Mouse (Mus musculus) limb, embryonic 11.5 days (tissue): ENCODE data around the gene Xirp1. TPM values are rescaled to one million over a fixed set of nuclear protein-coding genes. Genes with fewer than 3 reads are reported as not detected.
"Not testable (repeated sequence)": the region's sequence is repeated elsewhere in the genome, so short reads cannot be mapped to it uniquely, and the experiment has no call there.

ENCODE experiments used
- ATAC-seq: fragments of 200-750 bp; cut with Nextera tagmentation; 2 replicates; pipeline ENCODE4 v1.8.0; 2017; ENCODE audit warnings: low read depth; ENCODE audit not compliant: insufficient number of reproducible peaks, low FRiP score, low TSS enrichment
- DNase-seq: peaks from one replicate; pipeline ENCODE4 v3.0.0-alpha.2; 2015; ENCODE audit warnings: low spot score
- H3K27ac ChIP-seq: fragments of 300-500 bp; sonication (generic); replicated peaks from 2 replicates; pipeline ENCODE4 v1.5.1; 2014; ENCODE audit warnings: low read depth, mild to moderate bottlenecking, low read length
- H3K27me3 ChIP-seq: fragments of 300-500 bp; sonication (generic); 2 replicates; pipeline ENCODE4 v1.6.1; 2014; ENCODE audit warnings: mild to moderate bottlenecking, low read length, mixed read lengths; ENCODE audit not compliant: control insufficient read depth, insufficient read depth
- H3K36me3 ChIP-seq: fragments of 300-500 bp; sonication (generic); 2 replicates; pipeline ENCODE4 v1.6.1; 2014; ENCODE audit warnings: mild to moderate bottlenecking, low read length, moderate library complexity, mixed read lengths; ENCODE audit not compliant: control insufficient read depth, insufficient read depth
- H3K4me1 ChIP-seq: fragments of 300-500 bp; sonication (generic); 2 replicates; pipeline ENCODE4 v1.6.1; 2014; ENCODE audit warnings: low read length, mixed read lengths; ENCODE audit not compliant: control insufficient read depth, insufficient read depth
- H3K4me2 ChIP-seq: fragments of 300-500 bp; sonication (generic); 2 replicates; pipeline ENCODE4 v1.6.1; 2014; ENCODE audit warnings: low read depth, mild to moderate bottlenecking, moderate library complexity; ENCODE audit not compliant: severe bottlenecking
- H3K4me3 ChIP-seq: fragments of 300-500 bp; sonication (generic); 2 replicates; pipeline ENCODE4 v1.5.1; 2014; ENCODE audit warnings: low read depth, low read length
- H3K9ac ChIP-seq: fragments of 300-500 bp; sonication (generic); 2 replicates; pipeline ENCODE4 v1.6.1; 2014; ENCODE audit warnings: mild to moderate bottlenecking, low read length
- H3K9me3 ChIP-seq: fragments of 300-500 bp; sonication (generic); 2 replicates; pipeline ENCODE4 v1.6.1; 2016; ENCODE audit warnings: low read length; ENCODE audit not compliant: control insufficient read depth
- WGBS: fragments of 180-500 bp; shearing (Covaris S2); extraction: QIAGEN DNeasy Blood & Tissue Kit; methylation state at CpG from one replicate; pipeline ENCODE4 v1.1.7; 2014; 5-methylcytosine and 5-hydroxymethylcytosine counted together
- polyA plus RNA-seq: library from polyadenylated mRNA; unstranded; fragments of >200 nt; fragmentation: Nextera tagmentation; extraction: Ambion mirVana; gene quantifications from 2 replicates; pipeline ENCODE4 v1.2.1, GENCODE M21; 2014

The Xirp1 gene
- polyA plus RNA-seq, 1 experiment from 2014 or later = not detected

- no peak for DNase-seq
- no peak overlapping the region for H3K27ac ChIP-seq
- H3K4me2 ChIP-seq = no peak overlapping the region
- ATAC-seq = no peak
- 84% methylated on average over 5 of the region's 5 CpGs for WGBS
- H3K9ac ChIP-seq = no peak overlapping the region
- no peaks in the 10 kb centered on the region for H3K36me3 ChIP-seq
- H3K4me3 ChIP-seq = no peak overlapping the region
- no peaks in the 10 kb centered on the region for H3K4me1 ChIP-seq
- H3K9me3 ChIP-seq = no peaks in the 10 kb centered on the region
- H3K27me3 ChIP-seq = no peaks in the 10 kb centered on the region
These were observed 10.6 kb downstream of the Xirp1 start for GRCm38 (mm10) chr9:120012781-120013180.

- H3K9me3 ChIP-seq, H3K9ac ChIP-seq, DNase-seq, H3K27ac ChIP-seq, ATAC-seq, H3K36me3 ChIP-seq, H3K4me3 ChIP-seq, H3K4me1 ChIP-seq, H3K4me2 ChIP-seq, H3K27me3 ChIP-seq: not testable (repeated sequence)
- WGBS = 89% methylated on average over 6 of the region's 6 CpGs
These were observed 11.2 kb downstream of the Xirp1 start for GRCm38 (mm10) chr9:120012161-120012560.

- no peaks in the 10 kb centered on the region for H3K36me3 ChIP-seq
- no peak overlapping the region for H3K27ac ChIP-seq
- peak overlapping the region; percentile 32 for H3K4me3 ChIP-seq
- no peaks in the 10 kb centered on the region for H3K4me1 ChIP-seq
- H3K9ac ChIP-seq = no peak overlapping the region
- under 1% methylated on average over 10 of the region's 10 CpGs for WGBS
- H3K9me3 ChIP-seq = no peaks in the 10 kb centered on the region
- ATAC-seq (no peak), DNase-seq (peak; percentile 71)
- peak overlapping the region; percentile 77 for H3K4me2 ChIP-seq
- no peaks in the 10 kb centered on the region for H3K27me3 ChIP-seq
These were observed 11.9 kb downstream of the Xirp1 start for GRCm38 (mm10) chr9:120011533-120011932.

- ATAC-seq = peak; percentile 89
- no peaks in the 10 kb centered on the region for H3K9me3 ChIP-seq
- DNase-seq = peak; percentile 94
- H3K27ac ChIP-seq = no peak overlapping the region
- 0 out of 2 replicates have a peak overlapping the region, but pooled peaks have one; percentile 35 for H3K9ac ChIP-seq
- H3K4me1 ChIP-seq = no peaks in the 10 kb centered on the region
- H3K4me3 ChIP-seq = peak overlapping the region; percentile 32
- H3K27me3 ChIP-seq = no peaks in the 10 kb centered on the region
- H3K4me2 ChIP-seq = peak overlapping the region; percentile 77
- H3K36me3 ChIP-seq = no peaks in the 10 kb centered on the region
- 2% methylated on average over 59 of the region's 60 CpGs for WGBS
These were observed 12.5 kb downstream of the Xirp1 start for GRCm38 (mm10) chr9:120010781-120011511.

GRCm38 (mm10) chr9:120009871-120010270 lies 13.5 kb downstream of the Xirp1 start:
- no peak overlapping the region for H3K9ac ChIP-seq
- DNase-seq (no peak), ATAC-seq (no peak)
- no peaks in the 10 kb centered on the region for H3K9me3 ChIP-seq
- H3K4me2 ChIP-seq = no peak overlapping the region
- no peaks in the 10 kb centered on the region for H3K4me1 ChIP-seq
- no peaks in the 10 kb centered on the region for H3K36me3 ChIP-seq
- H3K27ac ChIP-seq = no peak overlapping the region
- no peak overlapping the region for H3K4me3 ChIP-seq
- no peaks in the 10 kb centered on the region for H3K27me3 ChIP-seq
- WGBS = 84% methylated on average over 3 of the region's 3 CpGs

- Histone ChIP-seq H3K4me2 (no peak overlapping the region), H3K4me3 (no peak overlapping the region), H3K4me1 (no peaks in the 10 kb centered on the region), H3K27me3 (no peaks in the 10 kb centered on the region), H3K27ac (no peak overlapping the region), H3K9me3 (no peaks in the 10 kb centered on the region), H3K36me3 (no peaks in the 10 kb centered on the region), H3K9ac (no peak overlapping the region)
- no peak for ATAC-seq
- no peak for DNase-seq
- WGBS = 77% methylated on average over 7 of the region's 7 CpGs
These were observed 14.1 kb downstream of the Xirp1 start for GRCm38 (mm10) chr9:120009226-120009841.

GRCm38 (mm10) chr9:120007833-120008232 lies 15.6 kb downstream of the Xirp1 start:
- Histone ChIP-seq H3K36me3 (no peaks in the 10 kb centered on the region), H3K27ac (no peak overlapping the region), H3K27me3 (no peaks in the 10 kb centered on the region), H3K9me3 (no peaks in the 10 kb centered on the region), H3K9ac (no peak overlapping the region), H3K4me3 (no peak overlapping the region), H3K4me1 (no peaks in the 10 kb centered on the region), H3K4me2 (no peak overlapping the region)
- WGBS = 83% methylated on average over 1 of the region's 1 CpGs
- DNase-seq (no peak), ATAC-seq (no peak)

- DNase-seq (no peak), ATAC-seq (no peak)
- no peaks in the 10 kb centered on the region; the same call in 1 of the 2 replicates for H3K4me1 ChIP-seq
- no peaks in the 10 kb centered on the region for H3K27me3 ChIP-seq
- no peak overlapping the region for H3K4me3 ChIP-seq
- WGBS = 71% methylated on average over 3 of the region's 3 CpGs
- no peaks in the 10 kb centered on the region for H3K9me3 ChIP-seq
- no peak overlapping the region for H3K9ac ChIP-seq
- H3K36me3 ChIP-seq = no peaks in the 10 kb centered on the region
- H3K27ac ChIP-seq = no peak overlapping the region
- no peak overlapping the region for H3K4me2 ChIP-seq
These were observed 17.5 kb downstream of the Xirp1 start for GRCm38 (mm10) chr9:120005936-120006335.
